Mouse (Mus musculus): ENCODE results near the gene Pias4.

Gene Pias4

DNA sequence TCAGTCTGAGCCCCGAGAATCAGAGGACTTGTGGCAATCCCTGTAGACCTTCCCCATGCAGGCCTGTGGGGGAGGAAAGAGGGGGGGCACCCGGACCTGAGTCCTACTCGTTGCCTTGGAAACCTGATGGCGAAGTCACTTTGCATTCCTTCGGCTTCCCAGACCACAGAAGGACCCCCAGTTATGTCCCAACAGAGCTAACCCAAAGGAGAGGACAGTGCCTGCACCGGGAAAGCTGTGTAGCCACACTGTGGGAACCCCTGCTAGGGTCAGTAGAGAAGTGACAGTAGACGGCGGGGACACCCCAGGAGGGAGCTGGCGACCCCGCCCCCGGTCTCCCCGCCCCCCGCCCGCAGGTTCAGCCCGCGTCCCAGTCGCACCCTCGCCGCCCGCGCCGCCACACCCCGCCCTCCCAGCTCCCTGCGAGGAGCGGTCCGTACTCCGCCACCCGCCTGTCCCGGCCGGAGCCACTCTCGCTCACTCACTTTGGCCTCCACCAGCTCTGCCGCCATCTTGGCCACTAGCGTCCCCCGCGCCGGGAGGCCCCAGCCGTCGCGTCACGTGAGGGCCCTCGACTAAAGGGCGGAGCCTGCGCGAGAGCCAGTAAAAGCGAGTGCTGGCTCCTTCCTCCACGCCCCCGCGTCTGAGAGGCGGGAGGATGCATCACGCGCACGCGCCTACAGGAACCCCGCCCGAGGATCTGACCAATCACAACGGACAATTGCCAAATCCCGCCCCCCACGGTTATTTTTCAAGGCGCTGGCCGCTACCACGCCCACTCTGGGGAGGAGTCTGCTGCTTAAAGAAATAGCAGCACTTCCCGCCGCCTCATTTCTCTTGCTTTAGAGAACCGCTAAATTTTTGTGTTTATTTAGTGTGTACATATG is at the start of gene Pias4:
TSS of gene Pias4 (minus strand) at position 724 of the 887 bp plus-strand sequence.
- DNase-seq (ENCODE audit: low read depth), result peak; percentile 100

DNA sequence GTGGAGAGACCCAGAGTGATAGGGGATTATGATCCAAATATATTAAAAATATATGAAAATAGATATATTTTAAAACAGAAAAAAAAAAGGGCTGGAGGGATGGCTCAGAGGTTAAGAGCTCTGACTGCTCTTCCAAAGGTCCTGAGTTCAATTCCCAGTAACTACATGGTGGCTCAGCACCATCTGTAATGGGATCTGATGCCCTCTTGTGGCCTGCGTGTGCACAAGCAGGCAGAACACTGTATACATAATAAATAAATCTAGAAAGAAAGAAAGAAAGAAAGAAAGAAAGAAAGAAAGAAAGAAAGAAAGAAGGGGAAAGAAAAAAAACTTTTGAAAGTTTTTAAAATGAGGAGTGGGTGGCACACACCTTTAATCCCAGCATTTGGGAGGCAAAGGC is 49.5 kb upstream of the Pias4 start:
- peak; percentile 76 for DNase-seq (ENCODE audit: low read depth)

DNA sequence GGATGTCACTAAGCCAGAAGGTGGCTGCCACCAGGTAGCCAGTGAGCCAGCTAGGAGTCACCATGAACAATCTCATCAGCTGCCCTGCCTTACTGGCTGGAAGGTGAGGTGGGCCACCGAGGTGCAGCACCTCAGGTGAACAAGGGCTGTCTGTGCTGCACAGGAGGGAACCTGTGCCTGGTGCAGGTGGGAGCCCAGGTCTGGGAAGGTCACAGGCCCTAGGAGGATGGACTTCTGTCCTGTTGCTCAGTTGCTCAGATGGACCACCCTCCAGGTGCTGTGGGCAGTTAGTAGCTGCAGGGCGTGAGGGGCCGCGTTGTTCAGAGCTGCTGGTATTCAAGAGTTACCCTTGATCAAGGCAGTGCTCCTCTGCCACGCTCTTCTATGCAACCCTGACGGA is 49.1 kb upstream of the Pias4 start:
- DNase-seq (ENCODE audit: low read depth), result no peak

DNA sequence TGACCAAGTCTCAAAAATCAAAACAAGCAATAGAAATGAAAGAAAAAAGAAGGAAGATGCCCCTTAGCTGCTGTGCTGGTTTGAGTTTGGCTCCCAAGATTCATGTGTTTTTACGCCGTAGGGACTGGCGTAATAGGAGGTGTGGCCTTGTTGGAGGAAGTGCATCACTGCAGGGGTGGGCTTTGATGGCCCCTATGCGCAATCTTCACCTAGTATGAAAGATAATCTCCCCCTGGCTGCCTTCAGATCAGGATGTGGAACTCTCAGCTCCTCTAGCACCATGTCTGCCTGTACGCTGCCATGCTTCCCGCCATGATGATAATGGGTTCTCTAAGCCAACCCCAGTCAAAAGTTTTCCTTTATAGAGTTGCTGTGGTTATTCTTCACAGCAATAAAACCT is 48.5 kb upstream of the Pias4 start:
- DNase-seq (ENCODE audit: low read depth), result no peak

DNA sequence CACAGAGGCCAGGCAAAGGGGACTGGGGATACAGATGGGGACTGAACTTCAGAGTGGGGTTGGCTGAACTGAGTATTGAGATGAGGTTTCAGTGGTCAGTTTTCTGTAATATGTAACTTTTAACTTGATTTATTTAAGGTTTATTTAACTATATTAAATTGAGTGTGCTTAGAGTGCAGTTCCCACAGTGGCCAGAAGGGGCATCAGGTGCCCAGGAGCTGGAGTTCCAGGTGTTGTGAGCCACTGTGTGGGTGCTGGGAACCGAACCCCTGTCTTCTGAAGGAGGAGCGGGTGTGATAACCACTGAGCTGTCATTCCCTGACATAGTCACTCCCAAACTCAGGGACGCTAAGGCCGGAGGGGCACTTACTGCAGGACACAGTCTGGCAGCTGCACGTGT is 42.4 kb upstream of the Pias4 start:
- no peak for DNase-seq (ENCODE audit: low read depth)

GRCm38 (mm10) chr10:81204137-81204536 is 36.4 kb upstream of the Pias4 start:
- no peak for DNase-seq (ENCODE audit: low read depth)

GRCm38 (mm10) chr10:81202978-81203720 is 35.4 kb upstream of the Pias4 start:
- peak; percentile 52 for DNase-seq (ENCODE audit: low read depth)

DNA sequence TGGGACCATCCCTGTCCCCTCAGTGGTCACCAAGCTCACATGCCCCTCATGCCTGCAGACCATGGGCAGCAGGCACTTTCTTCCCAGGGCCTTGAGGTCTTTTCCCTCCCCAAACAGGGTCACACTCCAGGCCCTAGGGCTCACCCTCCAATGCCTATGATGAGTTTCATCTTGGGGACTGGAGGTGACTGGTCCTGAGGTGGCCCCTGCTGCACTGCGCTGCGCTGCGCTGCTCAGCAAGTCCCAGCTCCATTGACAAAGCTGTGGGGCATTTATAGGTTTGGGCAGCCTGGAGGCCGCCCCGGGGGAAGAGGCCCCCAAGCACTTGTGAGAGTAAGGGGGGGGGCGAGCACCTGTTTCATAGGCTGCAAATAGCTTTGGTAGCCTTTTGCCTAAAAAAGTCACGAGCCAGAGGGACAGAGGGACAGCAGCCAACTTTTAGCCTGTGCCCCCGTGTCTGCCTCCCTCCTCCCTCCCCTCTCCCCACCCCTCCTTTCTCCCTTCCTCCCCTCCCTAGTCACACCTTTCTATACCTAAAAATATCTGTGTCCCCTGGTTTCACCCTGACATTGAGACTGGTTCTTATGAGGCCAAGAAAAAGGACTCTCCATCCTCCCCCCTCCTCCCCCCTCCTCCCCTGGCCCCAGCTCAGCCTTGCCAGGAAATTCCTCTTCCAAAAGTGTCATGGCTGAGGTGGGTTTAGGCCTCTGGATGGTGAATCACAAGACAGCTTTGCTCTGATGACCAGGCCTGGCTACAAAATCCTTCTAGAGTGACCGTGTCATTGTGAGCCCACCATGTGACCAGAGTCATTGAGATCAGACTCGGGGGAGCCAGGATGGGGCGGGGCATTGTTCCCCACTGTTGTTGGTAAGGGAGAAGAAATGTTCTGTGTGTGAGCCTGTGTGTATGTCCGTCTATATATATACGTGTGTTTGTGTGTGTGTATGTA is 34.4 kb upstream of the Pias4 start, which contains the start of gene Nmrk2:
TSS of gene Nmrk2 (minus strand) at position 245 of the 952 bp plus-strand sequence.
- DNase-seq (ENCODE audit: low read depth), result no peak

- DNase-seq (ENCODE audit: low read depth), result no peak
These were observed 33.0 kb upstream of the Pias4 start for GRCm38 (mm10) chr10:81200605-81201287.

DNA sequence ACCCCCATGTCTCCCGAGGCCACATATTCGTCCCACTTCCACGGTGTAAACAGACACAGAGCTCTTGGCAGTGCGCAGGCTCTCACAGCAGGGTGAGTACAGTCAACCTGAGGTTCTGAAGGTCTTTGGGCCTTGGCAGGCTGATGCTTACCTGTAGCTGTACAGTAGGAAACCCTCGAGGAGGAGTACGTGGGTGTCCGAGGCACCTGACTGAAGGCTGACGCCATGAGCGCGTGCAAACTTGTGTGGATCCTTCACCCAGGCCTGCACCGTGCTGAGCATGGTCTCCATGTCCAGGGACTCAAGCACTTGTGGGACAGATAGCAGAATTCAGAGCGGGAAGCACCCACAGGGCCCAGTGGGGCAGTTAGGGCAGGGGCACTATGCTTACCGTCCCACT is 32.4 kb upstream of the Pias4 start:
- DNase-seq (ENCODE audit: low read depth), result no peak

DNA sequence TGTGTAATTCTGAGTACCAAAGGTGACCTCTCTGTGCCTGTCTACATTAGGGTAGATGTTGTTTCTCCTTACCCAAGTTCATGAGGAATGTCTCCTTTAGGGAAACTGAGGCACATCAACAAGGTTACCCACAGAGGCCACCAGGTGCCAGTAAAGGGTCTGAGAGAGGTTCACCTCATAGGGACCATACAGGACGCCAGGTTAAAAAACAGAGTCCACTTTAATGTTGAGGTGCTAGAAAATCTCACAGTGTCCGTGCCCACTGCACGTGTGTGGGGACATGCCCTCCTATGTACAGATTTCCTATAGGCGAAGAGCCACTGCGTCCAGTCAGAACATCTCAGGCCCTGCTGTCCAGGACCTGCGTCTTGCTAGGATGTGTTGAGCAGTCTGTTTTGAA is 31.3 kb upstream of the Pias4 start:
- no peak for DNase-seq (ENCODE audit: low read depth)

DNA sequence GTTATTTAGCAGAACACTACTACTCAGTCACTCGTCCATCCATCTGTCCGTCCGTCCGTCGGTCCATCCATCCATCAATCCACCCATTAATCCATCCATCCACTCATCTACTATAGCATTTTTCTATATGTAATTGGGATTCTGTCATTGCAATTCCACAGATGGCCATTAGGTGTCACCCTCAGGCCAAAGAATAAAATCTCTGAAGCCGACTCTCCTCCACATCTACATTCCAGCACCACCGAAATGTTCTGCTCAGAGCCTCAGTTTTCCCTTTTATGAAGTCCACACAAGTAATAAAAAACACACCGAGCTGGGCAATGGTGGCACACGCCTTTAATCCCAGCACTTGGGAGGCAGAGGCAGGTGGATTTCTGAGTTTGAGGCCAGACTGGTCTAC is 30.5 kb upstream of the Pias4 start:
- DNase-seq (ENCODE audit: low read depth), result peak; percentile 92

GRCm38 (mm10) chr10:81197305-81197704 is 29.6 kb upstream of the Pias4 start:
- no peak for DNase-seq (ENCODE audit: low read depth)

GRCm38 (mm10) chr10:81196470-81197065 is 28.8 kb upstream of the Pias4 start:
- no peak for DNase-seq (ENCODE audit: low read depth)

GRCm38 (mm10) chr10:81195300-81195699 is 27.6 kb upstream of the Pias4 start:
- peak; percentile 44 for DNase-seq (ENCODE audit: low read depth)

- DNase-seq (ENCODE audit: low read depth), result peak; percentile 85
These were observed 26.5 kb upstream of the Pias4 start for GRCm38 (mm10) chr10:81193991-81194774.

- no peak for DNase-seq (ENCODE audit: low read depth)
These were observed 25.3 kb upstream of the Pias4 start for GRCm38 (mm10) chr10:81192968-81193501.

DNA sequence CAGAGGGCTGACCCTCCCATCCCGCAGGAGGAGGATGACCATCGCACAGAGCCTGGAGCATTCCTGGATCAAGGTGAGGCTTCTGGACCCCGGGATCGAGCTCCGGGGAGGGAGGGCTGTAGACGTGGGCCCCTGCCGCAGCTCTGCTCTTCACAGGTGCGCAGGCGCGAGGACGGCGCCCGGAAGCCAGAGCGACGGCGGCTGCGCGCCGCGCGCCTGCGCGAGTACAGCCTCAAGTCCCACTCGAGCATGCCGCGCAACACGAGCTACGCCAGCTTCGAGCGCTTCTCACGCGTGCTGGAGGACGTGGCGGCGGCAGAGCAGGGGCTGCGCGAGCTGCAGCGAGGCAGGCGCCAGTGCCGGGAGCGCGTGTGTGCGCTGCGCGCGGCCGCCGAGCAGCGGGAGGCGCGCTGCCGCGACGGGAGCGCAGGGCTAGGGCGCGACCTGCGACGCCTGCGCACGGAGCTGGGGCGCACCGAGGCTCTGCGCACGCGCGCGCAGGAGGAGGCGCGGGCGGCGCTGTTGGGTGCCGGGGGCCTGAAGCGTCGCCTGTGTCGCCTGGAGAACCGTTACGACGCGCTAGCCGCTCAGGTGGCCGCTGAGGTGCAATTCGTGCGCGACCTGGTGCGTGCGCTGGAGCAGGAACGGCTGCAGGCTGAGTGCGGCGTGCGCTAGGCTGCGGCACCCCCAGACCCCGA is 24.7 kb upstream of the Pias4 start:
- DNase-seq (ENCODE audit: low read depth), result peak; percentile 93

DNA sequence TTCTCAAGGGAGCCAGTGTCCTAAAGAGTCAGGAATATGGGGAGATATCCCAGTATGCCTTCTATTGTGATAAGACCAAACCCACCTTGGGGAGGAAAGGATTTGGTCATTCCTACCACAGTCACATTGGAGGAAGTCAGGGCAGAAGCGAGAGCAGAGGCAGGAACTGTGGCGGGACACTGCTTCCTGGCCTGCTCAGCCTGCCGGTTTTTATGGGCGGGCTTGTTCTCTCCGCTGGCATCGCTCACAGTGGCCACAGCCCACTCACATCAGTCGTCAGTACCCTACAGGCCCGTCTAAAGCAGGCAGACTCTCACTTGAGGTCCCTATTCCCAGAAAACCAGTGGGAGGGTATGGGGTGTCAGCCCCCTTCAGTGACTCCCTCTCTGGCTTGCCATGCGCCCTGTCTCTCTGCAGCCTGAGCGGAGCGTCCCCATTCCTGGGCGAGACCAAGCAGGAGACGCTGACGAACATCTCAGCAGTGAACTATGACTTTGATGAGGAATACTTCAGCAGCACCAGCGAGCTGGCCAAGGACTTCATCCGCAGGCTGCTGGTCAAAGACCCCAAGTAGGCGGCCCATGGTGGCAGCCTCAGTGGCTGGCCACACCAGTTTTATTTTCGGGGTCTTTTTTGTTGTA is 23.7 kb upstream of the Pias4 start:
- DNase-seq (ENCODE audit: low read depth), result no peak

Measured in induced T-regulatory cell, adult 2 months (primary cell).